Mouse (Mus musculus) erythroblast, embryonic 14.5 days (primary cell): ENCODE results near the gene Ehd4. TPM values are rescaled to one million over a fixed set of nuclear protein-coding genes. Genes with fewer than 3 reads are reported as not detected.

Experiments used
- H3K27me3 ChIP-seq: 2 replicates; pipeline ENCODE4 v1.6.1; 2012; ENCODE audit warnings: inconsistent platforms; ENCODE audit not compliant: control insufficient read depth
- H3K36me3 ChIP-seq: 2 replicates; pipeline ENCODE4 v1.6.1; 2012; ENCODE audit warnings: mild to moderate bottlenecking, inconsistent platforms; ENCODE audit not compliant: control insufficient read depth
- H3K4me1 ChIP-seq: 2 replicates; pipeline ENCODE4 v1.6.1; 2012; ENCODE audit warnings: inconsistent platforms; ENCODE audit not compliant: control insufficient read depth
- H3K4me3 ChIP-seq: replicated peaks from 2 replicates; pipeline ENCODE3; 2012; ENCODE audit warnings: moderate library complexity, mild to moderate bottlenecking, inconsistent platforms
- H3K9me3 ChIP-seq: 2 replicates; pipeline ENCODE4 v1.6.1; 2012; ENCODE audit warnings: low read length, inconsistent platforms, mixed read lengths; ENCODE audit not compliant: control insufficient read depth
- GATA1 ChIP-seq: IDR thresholded peaks from 2 replicates; pipeline ENCODE4 v1.6.1; 2012; ENCODE audit warnings: low read length, inconsistent platforms, mixed read lengths
- TAL1 ChIP-seq: IDR thresholded peaks from 3 replicates; pipeline ENCODE4 v1.6.1; 2012; ENCODE audit warnings: low read length, inconsistent platforms, mixed read lengths
- polyA plus RNA-seq: library from polyadenylated mRNA; stranded (reverse); fragments of >175 nt; gene quantifications from 2 replicates; pipeline ENCODE4 v1.2.3, GENCODE M21; 2012

The Ehd4 gene
- polyA plus RNA-seq, 1 experiment = 1.1 TPM

GRCm38 (mm10) chr2:120131881-120132280, 22.5 kb downstream of the Ehd4 start:
- H3K4me1 ChIP-seq = no peaks in the 10 kb centered on the region
- H3K4me3 ChIP-seq = no peak overlapping the region
- no peak for TF ChIP-seq GATA1
- TF ChIP-seq TAL1 = no peak
- peaks cover 27% of the 10 kb centered on the region for H3K36me3 ChIP-seq
- H3K27me3 ChIP-seq = no peaks in the 10 kb centered on the region
- H3K9me3 ChIP-seq = no peaks in the 10 kb centered on the region

- TF ChIP-seq TAL1 = no peak
- no peak for TF ChIP-seq GATA1
- H3K27me3 ChIP-seq = no peaks in the 10 kb centered on the region
- H3K4me1 ChIP-seq = no peaks in the 10 kb centered on the region
- peaks cover 29% of the 10 kb centered on the region for H3K36me3 ChIP-seq
- no peak overlapping the region for H3K4me3 ChIP-seq
- no peaks in the 10 kb centered on the region for H3K9me3 ChIP-seq
These were observed 25.0 kb downstream of the Ehd4 start for GRCm38 (mm10) chr2:120129252-120129908.

- Histone ChIP-seq H3K36me3 (peaks cover 29% of the 10 kb centered on the region), H3K9me3 (no peaks in the 10 kb centered on the region), H3K4me3 (no peak overlapping the region), H3K27me3 (no peaks in the 10 kb centered on the region), H3K4me1 (no peaks in the 10 kb centered on the region)
- no peak for TF ChIP-seq TAL1
- TF ChIP-seq GATA1 = no peak
These were observed 25.8 kb downstream of the Ehd4 start for GRCm38 (mm10) chr2:120128611-120129051.

- H3K4me1 ChIP-seq = no peaks in the 10 kb centered on the region
- peaks cover 25% of the 10 kb centered on the region for H3K36me3 ChIP-seq
- no peaks in the 10 kb centered on the region for H3K27me3 ChIP-seq
- H3K9me3 ChIP-seq = no peaks in the 10 kb centered on the region
- no peak overlapping the region for H3K4me3 ChIP-seq
- TF ChIP-seq TAL1 (no peak), GATA1 (no peak)
These were observed 26.4 kb downstream of the Ehd4 start for GRCm38 (mm10) chr2:120128011-120128410.

DNA sequence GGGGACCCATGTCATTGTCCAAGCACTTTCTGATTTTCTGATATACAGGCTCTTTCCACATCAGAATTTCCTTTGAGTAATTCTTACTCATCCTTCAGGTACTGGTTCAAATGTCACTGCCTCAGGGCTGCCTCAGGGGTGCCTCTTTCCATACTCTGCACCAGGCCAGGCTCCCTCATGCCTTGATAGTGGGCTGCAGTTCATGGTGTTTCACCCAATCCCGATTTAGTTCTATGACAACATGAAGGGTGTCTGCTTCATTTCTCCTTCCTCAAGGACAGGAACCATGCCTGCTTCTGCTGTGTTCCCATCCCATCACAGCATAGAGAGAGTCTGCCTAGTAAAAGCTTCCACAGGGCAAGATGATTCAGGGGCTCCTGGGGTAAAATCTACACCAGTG, 27.5 kb downstream of the Ehd4 start:
- Histone ChIP-seq H3K9me3 (no peaks in the 10 kb centered on the region), H3K4me1 (no peaks in the 10 kb centered on the region), H3K36me3 (peaks cover 21% of the 10 kb centered on the region), H3K27me3 (no peaks in the 10 kb centered on the region), H3K4me3 (no peak overlapping the region)
- TF ChIP-seq GATA1 (no peak), TAL1 (no peak)

DNA sequence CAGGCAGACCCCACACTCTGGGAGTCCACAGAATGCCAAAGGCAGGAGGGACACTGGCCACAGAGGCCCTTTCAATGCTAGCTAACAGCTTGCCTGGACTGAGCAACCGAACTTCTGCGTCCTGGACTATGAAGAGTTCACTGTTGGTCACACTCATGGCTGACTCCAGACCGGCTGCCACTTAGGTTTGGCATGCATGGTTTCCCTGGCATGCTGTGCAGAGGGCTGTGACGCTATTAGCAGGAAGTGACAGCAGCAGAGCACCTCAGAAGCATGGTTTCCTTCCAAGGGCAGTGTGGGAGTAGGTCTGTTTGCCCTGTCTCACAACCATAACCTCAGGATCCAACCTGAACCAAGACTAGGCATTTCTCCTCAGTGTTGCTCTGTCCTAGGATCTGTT, 28.0 kb downstream of the Ehd4 start:
- no peak for TF ChIP-seq TAL1
- no peak for TF ChIP-seq GATA1
- peaks cover 21% of the 10 kb centered on the region for H3K36me3 ChIP-seq
- H3K27me3 ChIP-seq = no peaks in the 10 kb centered on the region
- no peaks in the 10 kb centered on the region for H3K4me1 ChIP-seq
- H3K4me3 ChIP-seq = no peak overlapping the region
- no peaks in the 10 kb centered on the region for H3K9me3 ChIP-seq

GRCm38 (mm10) chr2:120125461-120125860, 28.9 kb downstream of the Ehd4 start:
- H3K36me3 ChIP-seq = peaks cover 21% of the 10 kb centered on the region
- H3K4me3 ChIP-seq = no peak overlapping the region
- no peaks in the 10 kb centered on the region for H3K4me1 ChIP-seq
- no peak for TF ChIP-seq TAL1
- no peak for TF ChIP-seq GATA1
- H3K27me3 ChIP-seq = no peaks in the 10 kb centered on the region
- H3K9me3 ChIP-seq = no peaks in the 10 kb centered on the region

DNA sequence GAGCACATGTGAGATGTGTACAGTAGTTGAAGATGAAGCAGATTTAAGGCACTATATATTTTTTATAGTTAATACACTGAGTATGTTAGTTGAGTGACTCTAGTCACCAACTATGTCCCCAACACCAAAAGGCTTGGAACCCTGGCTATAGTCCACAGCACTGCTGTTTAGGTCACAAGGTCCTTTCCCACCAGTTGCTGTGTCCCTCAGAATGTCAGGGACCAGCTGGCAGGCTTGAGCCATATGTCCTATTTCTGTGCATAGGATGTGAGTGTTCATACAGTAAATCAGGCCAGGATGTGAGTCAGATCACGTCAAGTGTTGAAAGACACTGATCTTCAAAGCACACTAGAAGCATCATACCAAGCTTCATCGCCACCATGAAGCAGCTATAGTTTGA, 29.5 kb downstream of the Ehd4 start:
- Histone ChIP-seq H3K27me3 (no peaks in the 10 kb centered on the region), H3K4me3 (no peak overlapping the region), H3K4me1 (no peaks in the 10 kb centered on the region), H3K36me3 (peaks cover 21% of the 10 kb centered on the region), H3K9me3 (no peaks in the 10 kb centered on the region)
- TF ChIP-seq GATA1 = no peak
- TF ChIP-seq TAL1 = no peak

GRCm38 (mm10) chr2:120124096-120124495, 30.3 kb downstream of the Ehd4 start:
- Histone ChIP-seq H3K36me3 (peaks cover 21% of the 10 kb centered on the region), H3K4me1 (no peaks in the 10 kb centered on the region), H3K9me3 (no peaks in the 10 kb centered on the region), H3K4me3 (no peak overlapping the region), H3K27me3 (no peaks in the 10 kb centered on the region)
- TF ChIP-seq TAL1 = no peak
- no peak for TF ChIP-seq GATA1

- peaks cover 21% of the 10 kb centered on the region for H3K36me3 ChIP-seq
- H3K4me1 ChIP-seq = no peaks in the 10 kb centered on the region
- no peak overlapping the region for H3K4me3 ChIP-seq
- H3K27me3 ChIP-seq = no peaks in the 10 kb centered on the region
- TF ChIP-seq GATA1 (no peak), TAL1 (no peak)
- no peaks in the 10 kb centered on the region for H3K9me3 ChIP-seq
These were observed 31.4 kb downstream of the Ehd4 start for GRCm38 (mm10) chr2:120122983-120123382.
